ENCODE assay signal across 18 mouse cellular contexts in the genomic region with DNA sequence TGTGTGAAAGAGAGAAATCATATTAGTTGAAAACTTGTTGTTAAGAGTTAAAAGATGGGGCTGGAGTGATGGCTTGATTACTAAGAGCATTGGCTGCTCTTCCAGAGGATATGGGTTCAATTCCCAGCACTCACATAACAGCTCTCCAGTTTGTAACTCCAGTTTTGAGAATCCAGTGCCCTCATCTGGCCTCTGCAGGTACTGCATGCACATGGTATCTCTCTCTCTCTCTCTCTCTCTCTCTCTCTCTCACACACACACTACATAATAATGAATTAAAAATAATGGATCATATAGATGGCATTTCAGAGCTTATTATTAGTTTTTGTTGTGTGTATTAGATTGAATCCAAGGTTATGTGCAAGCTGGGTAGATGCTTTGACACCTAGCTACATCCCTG. TPM values are rescaled to one million over a fixed set of nuclear protein-coding genes. Genes with fewer than 3 reads are reported as not detected.
A peak's percentile ranks its signal among the peaks of the same experiment; 100 is the strongest.
DNase-seq lines count a peak whose midpoint lies in the region; ATAC-seq and TF ChIP-seq lines count a peak whose summit lies in the region.
"Had no signal": no experiment of that assay in that cellular context is flagged by ENCODE, and none has a peak within 500 bp of the region (broad histone marks: within the 10 kb centered on the region; RNA-seq: fewer than 3 reads in every experiment).

No protein-coding gene starts in this region.

- H3K9me3 ChIP-seq in heart, embryonic 12.5 days (replicated peaks), result peaks cover 5% of the 10 kb centered on the region; the same call in 1 of the 2 replicates
- H3K9me3 ChIP-seq in liver, postnatal 0 days (ENCODE audit: low read length), result no peaks in the 10 kb centered on the region
- H3K9me3 ChIP-seq in MEL (replicated peaks; ENCODE audit: insufficient read depth, low read length), result no peaks in the 10 kb centered on the region
- H3K9me3 ChIP-seq: G1E; kidney, embryonic 15.5 days; liver, embryonic 15.5 days had no signal

- TF ChIP-seq EP300 in heart, adult 2 months (IDR thresholded peaks at IDR 0.05; ENCODE audit: insufficient read depth, low read depth, low read length), result no peak
- TF ChIP-seq EP300 in liver, postnatal 0 days (IDR thresholded peaks at IDR 0.05; ENCODE audit: low read depth), result no peak
- no peak for TF ChIP-seq EP300 in MEL (IDR thresholded peaks at IDR 0.05; ENCODE audit: low read depth in 1 of 2, low read length in 2 of 2)

- no peak overlapping the region for H3K4me2 ChIP-seq in heart, embryonic 12.5 days
- H3K4me2 ChIP-seq in liver, postnatal 0 days (ENCODE audit: low read depth, low read length), result no peak overlapping the region
- H3K4me2 ChIP-seq: embryonic facial prominence, embryonic 13.5 days; kidney, embryonic 15.5 days; liver, embryonic 15.5 days; midbrain, embryonic 13.5 days had no signal

- H3K4me1 ChIP-seq in heart, adult 2 months (ENCODE audit: control insufficient read depth, insufficient read depth, low read length), result no peaks in the 10 kb centered on the region
- peaks cover 14% of the 10 kb centered on the region; the same call in 1 of the 2 replicates for H3K4me1 ChIP-seq in heart, embryonic 12.5 days (replicated peaks)
- no peaks in the 10 kb centered on the region for H3K4me1 ChIP-seq in liver, postnatal 0 days (ENCODE audit: insufficient read depth)
- H3K4me1 ChIP-seq in MEL (ENCODE audit: control insufficient read depth in 1 of 2, insufficient read depth in 2 of 2, low read length in 2 of 2), result no peaks in the 10 kb centered on the region
- no peaks in the 10 kb centered on the region for H3K4me1 ChIP-seq in cerebellum, adult 2 months (ENCODE audit: control insufficient read depth, insufficient read depth, low read length)
- H3K4me1 ChIP-seq: embryonic facial prominence, embryonic 13.5 days; kidney, embryonic 15.5 days; liver, embryonic 15.5 days had no signal

- peak; percentile 40 for TF ChIP-seq CTCF in heart, adult 2 months (IDR thresholded peaks at IDR 0.05)
- TF ChIP-seq CTCF in liver, postnatal 0 days (IDR thresholded peaks at IDR 0.05; ENCODE audit: low read depth), result peak; percentile 34; the same call in 1 of the 2 replicates
- TF ChIP-seq CTCF in MEL (IDR thresholded peaks at IDR 0.05 in 2 of 3, conservative IDR thresholded peaks at IDR 0.05 in 1 of 3; ENCODE audit: control insufficient read depth in 1 of 3, insufficient read depth in 1 of 3, low read depth in 2 of 3, low read length in 3 of 3, poor library complexity in 1 of 3, severe bottlenecking in 1 of 3), result peak in 2 of 3 experiments; percentile 19 to 24; a peak in 2 of 6 replicates
- TF ChIP-seq CTCF in cerebellum, adult 2 months (IDR thresholded peaks at IDR 0.05; ENCODE audit: borderline replicate concordance, insufficient read depth, low read depth, low read length), result no peak

- no peaks in the 10 kb centered on the region for H3K27me3 ChIP-seq in heart, adult 2 months (ENCODE audit: control insufficient read depth, insufficient read depth, low read length)
- no peaks in the 10 kb centered on the region for H3K27me3 ChIP-seq in heart, embryonic 12.5 days (replicated peaks)
- no peaks in the 10 kb centered on the region for H3K27me3 ChIP-seq in liver, postnatal 0 days (ENCODE audit: insufficient read depth, low read length)
- H3K27me3 ChIP-seq in MEL (ENCODE audit: control insufficient read depth in 1 of 2, insufficient read depth in 2 of 2, low read length in 2 of 2), result no peaks in the 10 kb centered on the region
- H3K27me3 ChIP-seq in cerebellum, adult 2 months (ENCODE audit: control insufficient read depth, insufficient read depth, low read length), result no peaks in the 10 kb centered on the region
- H3K27me3 ChIP-seq: embryonic facial prominence, embryonic 13.5 days; kidney, embryonic 15.5 days; liver, embryonic 15.5 days; midbrain, embryonic 13.5 days had no signal

- H3K79me2 ChIP-seq in heart, adult 2 months (replicated peaks; ENCODE audit: control insufficient read depth, insufficient read depth, low read length), result no peaks in the 10 kb centered on the region
- H3K79me2 ChIP-seq in MEL (ENCODE audit: control insufficient read depth, insufficient read depth, low read length, poor library complexity), result no peaks in the 10 kb centered on the region

- no peak for ATAC-seq in heart, embryonic 12.5 days (ENCODE audit: insufficient number of reproducible peaks, low FRiP score)
- ATAC-seq in liver, postnatal 0 days, result no peak
- ATAC-seq: midbrain, embryonic 13.5 days had no signal

- H3K36me3 ChIP-seq in heart, adult 2 months (ENCODE audit: control insufficient read depth, insufficient read depth, low read length), result no peaks in the 10 kb centered on the region
- H3K36me3 ChIP-seq in heart, embryonic 12.5 days, result no peaks in the 10 kb centered on the region
- no peaks in the 10 kb centered on the region for H3K36me3 ChIP-seq in liver, postnatal 0 days (replicated peaks; ENCODE audit: insufficient read depth, low read length)
- H3K36me3 ChIP-seq in MEL (ENCODE audit: control insufficient read depth in 1 of 2, insufficient read depth in 2 of 2, low read length in 2 of 2), result no peaks in the 10 kb centered on the region
- H3K36me3 ChIP-seq: embryonic facial prominence, embryonic 13.5 days; G1E; kidney, embryonic 15.5 days; liver, embryonic 15.5 days; midbrain, embryonic 13.5 days had no signal

- TF ChIP-seq POLR2A in heart, adult 2 months (IDR thresholded peaks at IDR 0.05; ENCODE audit: insufficient read depth, low read depth, low read length), result no peak
- TF ChIP-seq POLR2A in MEL (IDR thresholded peaks at IDR 0.05; ENCODE audit: control insufficient read depth in 1 of 2, insufficient read depth in 1 of 2, low read depth in 1 of 2, low read length in 2 of 2, poor library complexity in 1 of 2), result no peak
- no peak for TF ChIP-seq POLR2A in cerebellum, adult 2 months (IDR thresholded peaks at IDR 0.05; ENCODE audit: borderline replicate concordance, insufficient read depth, low read length)

- H3K27ac ChIP-seq in heart, adult 2 months, result no peak overlapping the region
- no peak overlapping the region for H3K27ac ChIP-seq in heart, embryonic 12.5 days (ENCODE audit: poor library complexity, severe bottlenecking)
- no peak overlapping the region for H3K27ac ChIP-seq in liver, postnatal 0 days (ENCODE audit: low read depth)
- no peak overlapping the region for H3K27ac ChIP-seq in MEL (ENCODE audit: control insufficient read depth, low read depth, low read length)
- no peak overlapping the region for H3K27ac ChIP-seq in cerebellum, adult 2 months (ENCODE audit: insufficient read depth, low read length)
- H3K27ac ChIP-seq: embryonic facial prominence, embryonic 13.5 days; kidney, embryonic 15.5 days; liver, embryonic 15.5 days; midbrain, embryonic 13.5 days had no signal

- no peak for DNase-seq in heart, adult 2 months
- no peak for DNase-seq in liver, postnatal 0 days
- DNase-seq in liver (no peak), 3T3-L1 (ENCODE audit: low read depth, low spot score) (peak; percentile 4), MEL (ENCODE audit: low read depth, low spot score) (peak; percentile 2)
- no peak for DNase-seq in gastrocnemius, postnatal 14 days
- no peak for DNase-seq in cerebellum, adult 2 months
- DNase-seq: adrenal gland, postnatal 25 days; cerebellum, adult 9-10 months; heart, postnatal 36 days; lung, postnatal 4 days had no signal

- H3K9ac ChIP-seq in heart, adult 2 months (ENCODE audit: low read depth, low read length), result no peak overlapping the region
- H3K9ac ChIP-seq in heart, embryonic 12.5 days, result no peak overlapping the region
- H3K9ac ChIP-seq in liver, postnatal 0 days (replicated peaks), result no peak overlapping the region
- no peak overlapping the region for H3K9ac ChIP-seq in MEL (ENCODE audit: control insufficient read depth, low read depth, low read length, poor library complexity, severe bottlenecking)
- H3K9ac ChIP-seq: embryonic facial prominence, embryonic 13.5 days; kidney, embryonic 15.5 days; liver, embryonic 15.5 days; midbrain, embryonic 13.5 days had no signal

- H3K4me3 ChIP-seq in heart, adult 2 months, result no peak overlapping the region
- no peak overlapping the region for H3K4me3 ChIP-seq in heart, embryonic 12.5 days
- no peak overlapping the region for H3K4me3 ChIP-seq in liver, postnatal 0 days (ENCODE audit: low read depth, low read length)
- no peak overlapping the region for H3K4me3 ChIP-seq in MEL (ENCODE audit: control insufficient read depth in 1 of 2, insufficient read depth in 1 of 2, low read depth in 2 of 2, low read length in 2 of 2)
- no peak overlapping the region for H3K4me3 ChIP-seq in cerebellum, adult 2 months (replicated peaks; ENCODE audit: insufficient read depth, low read depth, low read length)
- H3K4me3 ChIP-seq: embryonic facial prominence, embryonic 13.5 days; kidney, embryonic 15.5 days; liver, embryonic 15.5 days; midbrain, embryonic 13.5 days had no signal

- TF ChIP-seq RAD21 in MEL (IDR thresholded peaks at IDR 0.05; ENCODE audit: low read depth, low read length), result no peak

- intact Hi-C loops in heart, adult 2 months (cut with DNase I), result no loop called here
- intact Hi-C loops in gastrocnemius, postnatal 14 days (cut with DNase I; ENCODE audit: low total_unique reads), result no loop called here

TF ChIP-seq in MEL, 35 proteins besides CTCF, POLR2A, EP300 and RAD21:
- no peak for TF ChIP-seq MAFK (IDR thresholded peaks at IDR 0.05; ENCODE audit: borderline replicate concordance, low read depth, low read length)
- TF ChIP-seq RCOR1 (IDR thresholded peaks at IDR 0.05; ENCODE audit: low read depth, low read length), result no peak
- no peak for TF ChIP-seq POLR2AphosphoS5 (IDR thresholded peaks at IDR 0.05; ENCODE audit: borderline replicate concordance, low read depth, low read length)
- no peak for TF ChIP-seq KAT2A (conservative IDR thresholded peaks at IDR 0.05; ENCODE audit: low read depth, low read length)

RNA-seq across cellular contexts. Expression of a gene that starts 29.7 kb away (rescaled TPM):
- 10 to 100 TPM in 1 of 2 experiments, 1 to 10 TPM in 1; 9.0 to 11.8 TPM for total RNA-seq in heart, adult 2 months (2021)
- 8.4 and 14.6 TPM in 2 replicates for polyA plus RNA-seq in heart, adult 2 months (2012; rRNA removed)
- 0.93 and 1.0 TPM in 2 replicates for polyA plus RNA-seq in heart, embryonic 12.5 days (2016; fragmentation: Nextera tagmentation; extraction: Ambion mirVana)
- polyA plus RNA-seq in liver, postnatal 0 days (2015; fragmentation: Nextera tagmentation; extraction: Ambion mirVana), result 0.02 and 0.05 TPM in 2 replicates
- total RNA-seq in MEL (2012; rRNA removed), result not detected in 2 replicates
- under 1 TPM in 1 of 2 experiments, not detected in 1; 0.01 TPM for polyA plus RNA-seq in MEL (2012; ENCODE audit: insufficient read depth in 1 of 2, insufficient read length in 2 of 2, low read depth in 1 of 2, low replicate concordance in 2 of 2, missing spikeins in 1 of 2)
- total RNA-seq in gastrocnemius, postnatal 14 days (2021), result 1 to 10 TPM in 1 of 2 experiments, under 1 TPM in 1; 0.33 to 1.3 TPM
- polyA plus RNA-seq in cerebellum, adult 2 months (2012; rRNA removed), result 29.2 and 31.9 TPM in 2 replicates
- total RNA-seq: neutrophil, adult 5-6 weeks had no signal
- polyA plus RNA-seq: G1E had no signal

Comparison
In these comparisons a context has a peak if more than half of its experiments do, and no peak if none do; other contexts are left out.
1. DNase-seq: peak in 3T3-L1 (single experiment) and MEL (single experiment); none in heart, adult 2 months (0 of 2), liver, postnatal 0 days (single experiment), liver (single experiment), gastrocnemius, postnatal 14 days (single experiment) and cerebellum, adult 2 months (0 of 2).